Mouse (Mus musculus) brain, embryonic 14.5 days (tissue): ENCODE measurements around the gene Igsf8.

Source experiments
- CTCF ChIP-seq: fragments of 200-500 bp; IDR thresholded peaks from 2 replicates; pipeline ENCODE4 v1.5.1; 2012; ENCODE audit warnings: inconsistent platforms, mild to moderate bottlenecking, moderate library complexity, borderline replicate concordance; ENCODE audit not compliant: insufficient read depth, insufficient read length; ENCODE audit errors: extremely low read depth
- POLR2A ChIP-seq: fragments of 200-500 bp; IDR thresholded peaks from 2 replicates; pipeline ENCODE4 v1.6.1; 2012; ENCODE audit warnings: mild to moderate bottlenecking, inconsistent platforms, borderline replicate concordance; ENCODE audit not compliant: poor library complexity, insufficient read depth, insufficient read length, severe bottlenecking; ENCODE audit errors: extremely low read depth

DNA sequence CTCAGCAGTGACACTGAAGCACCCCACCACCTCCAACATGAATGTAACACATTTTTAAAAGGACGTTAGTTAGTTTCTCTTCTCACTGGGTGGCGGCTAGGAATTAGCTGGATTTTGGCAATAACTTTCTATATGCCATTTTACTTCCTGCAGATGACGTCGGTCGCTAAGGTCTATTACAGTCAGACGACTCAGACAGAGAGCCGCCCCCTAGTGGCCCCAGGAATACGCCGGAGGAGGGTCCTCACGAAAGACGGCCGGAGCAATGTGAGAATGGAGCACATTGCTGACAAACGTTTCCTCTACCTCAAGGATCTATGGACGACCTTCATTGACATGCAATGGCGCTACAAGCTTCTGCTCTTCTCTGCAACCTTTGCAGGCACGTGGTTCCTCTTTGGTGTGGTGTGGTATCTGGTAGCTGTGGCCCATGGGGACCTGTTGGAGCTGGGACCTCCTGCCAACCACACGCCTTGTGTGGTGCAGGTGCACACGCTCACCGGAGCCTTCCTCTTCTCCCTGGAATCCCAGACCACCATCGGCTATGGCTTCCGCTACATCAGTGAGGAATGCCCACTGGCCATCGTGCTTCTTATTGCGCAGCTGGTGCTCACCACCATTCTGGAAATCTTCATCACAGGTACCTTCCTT lies 107.5 kb downstream of the Igsf8 start:
- TF ChIP-seq POLR2A (no peak), CTCF (peak; percentile 73)
